Mouse (Mus musculus) spleen, embryonic (tissue): ENCODE results near the gene Psme4.
"Not testable (repeated sequence)": the region's sequence is repeated elsewhere in the genome, so short reads cannot be mapped to it uniquely, and the experiment has no call there.

Experiments used
- CTCF ChIA-PET: fragments of 350-600 bp; sonication (Branson Sonifier 250); formaldehyde crosslinking; loops from one replicate; lab custom pipeline; 2022; lab: Charles Lee

The Psme4 gene

DNA sequence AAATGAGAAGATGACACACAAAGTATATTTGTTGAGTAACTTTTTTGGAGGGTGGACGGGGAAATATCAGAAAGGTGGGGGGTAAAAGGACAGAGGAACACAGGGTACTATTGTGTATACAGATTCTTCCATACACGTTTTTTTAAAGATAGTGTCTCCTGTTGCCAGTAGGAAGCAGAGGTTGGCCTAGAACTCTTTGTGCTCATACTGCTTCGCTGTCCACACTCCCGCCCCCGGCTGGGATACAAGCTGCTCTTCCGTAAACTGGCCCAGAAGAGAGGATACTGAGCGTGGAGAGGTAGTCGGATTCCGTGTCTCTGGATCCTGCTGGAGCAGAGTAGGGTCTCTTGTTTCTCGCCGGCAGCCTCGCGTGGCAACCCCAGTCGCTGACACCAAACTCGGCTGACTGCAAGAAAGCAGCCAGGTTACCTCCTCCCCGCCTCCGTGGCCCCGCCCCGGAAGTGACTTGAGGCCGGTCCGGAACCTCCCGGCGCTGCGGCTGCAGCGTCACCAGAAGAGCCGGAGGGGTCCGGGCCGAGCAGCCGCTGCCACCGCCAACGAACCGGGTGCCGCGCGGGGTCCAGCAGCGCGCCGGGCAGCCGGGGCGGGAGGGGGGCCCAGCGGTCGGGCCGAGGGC, at the start of gene Psme4:
Gene Psme4 (plus strand): TSS at position 460 of the 637 bp plus-strand sequence.
- CTCF ChIA-PET, result no interaction called here

DNA sequence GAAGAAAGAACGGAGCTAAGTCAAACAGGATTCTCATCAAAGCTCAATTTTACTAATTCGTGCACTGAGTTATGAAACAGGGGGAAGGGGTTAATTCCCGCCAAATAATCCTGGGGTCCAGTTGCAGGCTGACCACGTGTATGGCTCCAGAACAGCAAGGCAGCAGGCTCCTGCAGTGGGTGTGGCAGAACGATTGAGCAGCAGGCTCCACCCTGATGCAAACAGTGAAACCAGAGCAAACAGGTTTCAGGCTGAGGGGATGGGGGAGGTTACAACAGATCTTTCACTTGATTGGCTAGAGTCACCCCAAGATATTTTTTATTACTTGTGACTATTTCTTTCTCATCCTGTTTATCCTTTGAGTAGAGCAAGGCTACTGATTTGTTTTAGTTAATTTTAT, 48.1 kb upstream of the Psme4 start:
- CTCF ChIA-PET, result no interaction called here

DNA sequence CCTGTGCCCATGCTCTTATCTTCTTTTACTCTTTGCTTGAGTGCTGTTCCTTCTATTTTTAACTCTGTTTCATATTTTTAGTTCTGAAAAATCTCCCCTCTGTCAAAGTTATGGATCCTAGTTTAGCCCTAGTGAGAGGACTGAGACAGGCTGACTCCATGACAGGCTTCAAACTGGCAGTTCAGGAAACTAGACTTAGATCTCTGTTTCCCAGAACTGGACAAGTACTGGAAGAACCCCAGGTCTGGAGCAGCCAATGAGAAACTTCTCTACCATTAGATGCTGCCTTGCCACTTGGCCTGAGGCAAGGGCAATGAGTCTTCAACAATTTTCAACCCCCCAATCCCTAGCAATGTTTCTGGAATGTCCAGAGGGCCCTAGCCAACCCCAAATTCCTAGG, 40.8 kb upstream of the Psme4 start:
- CTCF ChIA-PET, result interaction anchor here (0.7 kb wide), 1 partner anchor 70 kb away, joined by 3 read pairs; no protein-coding TSS in a partner anchor

DNA sequence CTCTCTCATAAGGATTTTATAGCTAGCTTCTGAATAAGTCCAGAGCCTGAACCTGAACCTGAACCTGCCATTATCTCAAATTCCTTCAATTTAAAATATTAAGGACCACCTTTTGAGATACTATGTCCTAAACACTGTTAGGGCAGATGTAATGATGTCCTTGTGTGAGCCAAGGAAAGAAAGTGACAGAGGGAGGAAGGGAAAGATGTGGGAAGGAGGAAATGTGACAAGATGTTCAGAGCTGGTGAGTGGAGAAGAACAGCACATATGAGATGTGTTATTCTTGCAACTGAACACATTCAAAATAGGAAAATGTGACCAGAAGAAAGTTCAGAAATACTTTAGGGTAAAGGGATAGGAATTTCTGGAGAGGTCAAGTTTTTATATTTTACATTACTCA, 38.1 kb upstream of the Psme4 start:
- CTCF ChIA-PET, result no interaction called here

DNA sequence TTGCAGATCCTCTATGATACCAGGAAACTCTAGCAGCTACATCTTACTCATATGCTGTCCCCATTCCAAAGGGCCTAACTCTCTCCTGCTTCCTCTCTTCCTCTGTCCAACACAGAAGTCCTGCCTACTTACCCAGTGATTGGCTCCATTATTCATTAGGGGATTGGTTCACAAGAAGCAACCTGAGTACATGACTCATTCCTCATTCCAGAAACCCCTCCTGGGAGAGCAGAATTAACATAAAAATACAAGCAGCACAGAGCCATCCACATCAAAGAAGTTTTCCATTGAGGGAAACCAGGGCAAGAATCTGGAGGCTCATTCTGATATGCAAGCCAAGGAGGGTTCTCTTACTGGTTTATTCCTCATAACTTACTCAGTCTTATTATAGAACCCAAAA, 27.5 kb upstream of the Psme4 start:
- CTCF ChIA-PET, result no interaction called here

DNA sequence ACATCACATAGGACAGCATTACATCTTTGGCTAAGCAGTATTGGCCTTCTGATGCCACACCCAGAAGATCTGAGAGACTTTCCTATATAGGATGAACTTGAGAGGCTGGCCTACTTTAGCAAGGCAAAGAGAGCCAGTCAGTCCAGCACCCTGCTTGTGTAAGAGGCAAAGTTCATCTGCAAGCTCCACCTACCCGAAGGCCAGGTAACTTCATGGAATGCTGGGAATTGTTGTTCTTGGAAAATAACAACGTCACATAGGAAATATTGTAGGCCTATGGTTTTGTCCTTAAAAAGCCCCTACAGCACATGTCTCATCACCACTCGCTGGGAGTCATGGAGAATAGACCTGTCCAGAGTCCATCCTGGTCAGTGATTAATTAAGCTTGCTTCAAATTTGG, 22.6 kb upstream of the Psme4 start:
- CTCF ChIA-PET, result no interaction called here

DNA sequence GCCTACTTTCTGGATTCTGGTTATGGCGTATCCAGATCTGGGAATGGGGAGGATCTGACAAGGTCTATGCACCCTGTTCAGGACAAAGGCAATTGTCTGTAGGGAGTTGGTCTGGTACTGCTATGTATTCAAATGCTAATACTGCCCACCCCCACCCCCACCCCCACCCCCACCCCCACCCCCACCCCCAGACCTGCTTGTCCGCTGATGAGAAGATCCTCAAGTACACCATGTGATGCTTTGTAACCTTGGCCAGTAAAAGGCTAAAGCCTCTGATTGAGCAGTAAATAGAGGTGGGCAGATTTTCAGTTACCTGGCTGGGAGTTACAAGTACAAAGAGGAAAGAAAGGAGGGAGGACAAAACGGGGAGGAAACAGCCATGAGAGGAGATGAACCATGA, 21.9 kb upstream of the Psme4 start:
- CTCF ChIA-PET, result no interaction called here

DNA sequence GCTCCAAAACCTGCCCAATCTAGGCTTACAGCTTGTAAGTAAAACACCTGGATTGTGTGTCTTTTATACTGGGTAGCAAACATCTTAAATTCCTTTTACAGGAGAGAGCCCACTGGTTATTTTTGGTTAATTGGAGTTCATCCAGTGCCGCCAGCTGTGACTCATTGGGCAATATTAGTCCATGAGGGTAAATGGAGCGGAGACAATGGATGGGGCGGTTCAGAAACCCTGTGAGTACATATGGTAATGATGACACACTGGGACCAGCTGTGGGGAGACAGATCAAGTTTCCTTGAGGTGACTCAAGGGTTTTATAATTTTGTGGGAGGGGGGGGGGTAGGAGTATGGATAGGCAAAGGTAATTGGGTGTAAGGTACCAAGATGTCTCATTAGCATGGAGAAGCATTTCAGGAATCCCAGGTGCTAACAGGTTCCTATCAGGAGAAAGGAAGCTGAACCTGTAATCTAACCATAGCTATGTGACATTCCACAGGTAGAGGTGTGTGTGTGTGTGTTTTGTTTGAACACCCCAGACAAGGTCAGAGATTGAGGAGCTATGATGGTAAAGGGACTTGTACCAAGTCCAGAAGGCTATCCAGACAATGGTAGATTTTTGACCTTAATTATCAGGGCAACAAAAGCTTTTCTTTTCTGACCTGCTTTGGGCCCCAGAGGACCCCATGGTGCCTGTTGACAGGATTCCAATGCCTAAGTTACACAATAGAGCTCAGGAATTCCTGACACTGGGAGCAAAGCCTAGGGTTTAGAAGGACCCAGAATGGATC, 21.3 kb upstream of the Psme4 start:
- CTCF ChIA-PET, result no interaction called here

DNA sequence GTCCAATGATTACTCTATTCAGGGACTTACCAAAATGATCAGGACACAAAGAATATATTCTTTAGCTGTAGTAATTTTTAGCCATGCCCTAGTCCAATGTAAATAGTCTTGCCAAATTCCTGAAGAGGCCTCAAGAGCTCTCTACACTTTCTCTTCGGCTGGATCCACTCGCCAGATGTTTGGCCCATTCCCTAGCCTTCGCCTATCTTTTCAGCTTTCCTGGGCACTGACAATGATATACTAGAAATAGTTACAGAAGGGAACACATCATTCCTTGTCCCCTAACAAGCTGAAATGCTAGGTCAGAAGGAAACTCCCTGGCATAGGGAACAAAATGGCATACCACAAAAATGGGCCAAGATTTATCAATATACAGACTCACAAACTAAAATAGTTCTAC, 18.6 kb upstream of the Psme4 start:
- CTCF ChIA-PET, result no interaction called here

DNA sequence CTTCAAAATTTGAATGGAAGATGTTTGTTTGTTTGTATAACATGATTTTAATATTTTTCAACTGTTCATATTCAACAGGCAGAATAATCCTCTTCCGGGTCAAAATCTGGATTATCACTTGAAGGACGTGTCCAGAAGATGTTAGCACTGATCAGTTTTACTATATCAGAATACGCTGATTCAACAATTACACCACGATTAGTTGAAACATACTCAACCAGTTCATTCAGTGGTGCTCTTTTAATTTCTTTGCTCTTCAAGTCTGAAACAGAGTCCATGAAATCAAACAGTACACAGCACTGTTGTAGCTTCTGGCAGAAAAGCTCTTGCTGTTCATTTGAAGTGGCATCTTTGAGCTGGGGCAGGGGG, 17.1 kb upstream of the Psme4 start:
- CTCF ChIA-PET, result not testable (repeated sequence)

DNA sequence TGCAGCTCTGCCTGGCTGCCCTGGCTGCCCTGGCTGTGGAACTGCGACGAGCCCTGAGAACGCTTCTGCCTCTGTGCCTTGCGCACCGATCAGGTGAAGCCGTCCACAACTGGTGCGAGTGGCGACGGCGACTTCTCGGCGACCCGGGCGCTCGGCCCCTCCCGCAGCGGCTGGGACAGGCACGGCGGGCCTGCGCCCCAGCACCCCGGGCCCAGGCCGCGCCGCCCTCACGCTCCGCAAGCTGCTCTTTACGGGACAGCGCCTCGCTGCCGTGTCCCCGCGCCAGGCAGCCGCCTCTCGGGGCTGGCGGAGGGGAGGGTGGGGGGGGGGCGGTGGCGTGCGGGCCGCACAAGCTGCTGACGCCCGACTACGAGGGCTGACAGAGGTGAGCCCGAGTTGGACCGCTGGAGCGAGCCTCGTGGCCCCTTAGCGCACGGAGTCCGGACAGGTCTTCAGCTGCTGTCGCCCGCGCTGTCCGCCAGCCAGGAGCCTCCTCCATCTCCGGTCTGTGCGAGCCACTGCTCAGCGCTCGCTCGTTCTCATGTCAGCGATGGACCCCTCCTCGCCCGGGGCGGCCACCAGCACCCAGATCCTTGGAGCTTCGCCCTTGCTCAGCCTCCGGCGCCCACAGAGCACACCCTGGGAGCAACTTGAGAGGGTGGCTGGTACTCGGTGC, 16.5 kb upstream of the Psme4 start:
- CTCF ChIA-PET, result no interaction called here

DNA sequence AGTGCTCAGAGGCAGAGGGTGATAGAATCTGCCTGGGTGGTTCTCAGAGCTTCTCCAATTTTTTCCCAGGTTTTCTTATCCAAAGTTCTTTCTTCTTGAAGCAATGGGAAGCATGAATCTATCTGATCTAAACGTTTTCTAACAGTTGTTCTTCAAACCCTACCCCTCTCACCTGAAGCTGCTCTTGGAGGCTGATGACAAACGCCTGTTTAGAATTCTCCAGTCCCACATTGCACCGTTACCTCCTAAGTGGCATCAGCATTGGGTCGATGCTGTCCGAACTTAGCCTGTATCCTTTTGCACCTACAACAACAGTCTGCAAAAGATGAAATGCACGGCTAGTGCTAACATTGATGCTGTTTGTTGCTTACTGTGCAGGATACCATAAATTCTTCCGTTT, 10.1 kb upstream of the Psme4 start:
- CTCF ChIA-PET, result no interaction called here

DNA sequence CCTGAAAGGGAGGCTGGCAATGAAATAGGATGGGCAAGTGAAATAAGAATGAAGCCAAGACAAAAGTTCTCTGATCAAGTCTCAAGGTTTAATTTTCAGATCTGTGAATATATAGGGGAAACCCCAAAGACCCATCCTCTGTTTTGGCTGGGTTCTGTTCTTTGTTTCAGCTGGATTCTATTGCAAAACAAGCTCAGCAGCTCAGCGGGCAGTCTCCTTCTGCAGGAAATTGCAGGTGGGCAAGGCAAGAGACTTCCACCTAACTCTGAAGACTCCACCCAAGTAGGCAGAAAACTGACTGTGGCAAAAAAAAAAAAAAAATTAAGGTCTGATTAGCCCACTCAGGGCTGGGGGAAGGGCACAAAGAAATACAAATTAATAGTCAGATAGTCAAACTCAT, 9.6 kb upstream of the Psme4 start:
- CTCF ChIA-PET, result no interaction called here

DNA sequence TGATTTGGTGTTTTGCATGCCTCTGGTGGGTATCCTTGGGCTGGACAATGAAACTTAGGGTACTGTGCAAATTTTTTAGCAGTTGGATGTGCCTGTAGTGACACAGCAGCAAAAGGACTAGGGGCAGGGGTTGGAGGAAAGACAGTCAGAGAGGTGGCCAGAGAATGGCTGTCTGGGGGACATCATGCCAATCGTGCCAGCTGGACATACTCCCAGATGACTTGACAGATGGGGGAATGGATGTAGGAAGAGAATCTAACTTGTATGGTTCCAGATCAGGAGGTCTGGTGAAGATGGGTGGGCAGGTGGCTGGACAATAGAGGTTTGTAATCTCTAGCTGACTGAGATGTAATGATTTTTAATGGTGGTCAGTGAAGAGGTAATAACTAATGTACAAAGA, 6.5 kb upstream of the Psme4 start:
- CTCF ChIA-PET, result interaction anchor here (0.6 kb wide), 1 partner anchor 220 kb away, joined by 6 read pairs; no protein-coding TSS in a partner anchor

DNA sequence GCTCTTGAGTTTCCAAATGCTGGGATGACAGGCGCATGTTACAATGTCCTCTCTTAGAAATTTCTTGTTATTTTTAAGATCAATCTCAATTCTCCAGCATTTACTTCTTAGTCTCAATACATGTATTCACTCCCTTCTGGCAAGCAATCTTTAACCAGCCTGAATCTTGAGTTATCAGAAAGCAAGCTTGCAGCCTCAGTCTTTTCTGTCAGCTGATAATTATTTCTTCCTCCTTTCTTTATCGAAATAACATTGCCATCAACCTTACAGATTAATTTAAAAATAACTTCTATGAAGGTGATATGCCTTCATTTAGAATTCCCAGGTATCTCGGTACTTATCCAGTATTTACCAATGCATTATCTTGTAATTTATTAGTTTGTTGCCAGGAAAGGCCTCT, 709 bp upstream of the Psme4 start:
- CTCF ChIA-PET, result interaction anchor here (0.7 kb wide), 1 partner anchor 1075 kb away, joined by 4 read pairs; no protein-coding TSS in a partner anchor

DNA sequence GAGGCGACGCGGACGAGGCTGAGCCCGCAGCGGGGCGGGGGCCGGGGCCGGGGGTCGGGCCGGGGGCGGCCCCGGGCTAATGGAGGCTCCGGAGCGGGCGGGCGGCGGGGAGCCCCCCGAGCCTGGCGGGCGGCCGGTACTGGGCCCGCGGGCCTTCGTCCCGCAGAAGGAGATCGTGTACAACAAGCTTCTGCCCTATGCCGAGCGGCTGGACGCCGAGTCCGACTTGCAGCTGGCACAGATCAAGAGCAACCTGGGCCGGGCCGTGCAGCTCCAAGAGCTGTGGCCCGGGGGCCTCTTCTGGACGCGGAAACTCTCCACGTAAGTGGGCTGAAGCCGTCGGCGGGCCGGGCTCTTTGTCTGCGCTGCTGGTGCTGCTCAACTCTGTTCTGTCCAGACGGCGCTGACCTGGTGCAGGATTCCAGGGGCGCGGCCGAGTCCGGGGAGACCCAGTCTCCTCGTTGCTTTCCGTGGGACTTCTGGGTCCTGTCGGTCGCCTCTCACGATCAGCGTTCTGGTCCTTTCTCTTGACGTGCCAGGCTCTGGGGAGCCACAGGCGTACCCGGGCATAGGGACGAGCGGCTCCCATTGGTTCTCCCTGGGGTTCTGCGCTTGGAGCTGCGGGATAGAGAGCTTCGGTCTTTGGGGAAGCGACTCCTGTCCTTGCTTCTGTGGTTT, 517 bp downstream of the Psme4 start:
- CTCF ChIA-PET, result interaction anchor here (0.5 kb wide), 1 partner anchor 12 kb away, joined by 3 read pairs; no protein-coding TSS in a partner anchor

DNA sequence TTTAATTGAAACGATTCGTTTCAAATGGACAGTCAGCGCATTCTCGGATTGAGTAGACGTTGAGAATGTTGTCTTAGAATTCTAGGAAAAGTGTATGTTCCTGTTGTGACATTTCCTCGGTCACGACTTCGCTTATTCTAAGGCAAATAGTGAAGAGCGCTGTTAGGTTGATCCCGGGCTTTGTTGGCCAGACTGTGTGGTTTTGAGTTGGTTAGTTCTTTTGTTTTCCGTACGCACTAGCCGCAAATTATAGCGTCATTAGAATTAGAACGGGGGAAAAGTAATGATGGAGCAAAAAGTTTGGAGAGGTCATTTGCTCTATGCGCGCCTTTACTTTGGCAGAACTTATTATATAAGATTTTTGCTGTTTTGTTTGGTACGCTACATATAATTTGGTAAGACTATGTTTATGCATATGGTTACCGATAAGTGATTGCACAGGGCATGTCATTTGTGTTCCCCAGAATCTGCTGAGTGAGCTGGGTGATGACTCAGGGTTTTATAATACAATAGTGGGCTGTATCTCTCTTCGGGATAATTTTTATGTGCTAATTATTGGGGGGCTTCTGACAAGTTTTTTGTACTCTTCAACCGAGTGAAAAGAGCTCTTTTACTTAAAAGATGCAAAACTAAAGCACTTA, 1.4 kb downstream of the Psme4 start:
- CTCF ChIA-PET, result no interaction called here

DNA sequence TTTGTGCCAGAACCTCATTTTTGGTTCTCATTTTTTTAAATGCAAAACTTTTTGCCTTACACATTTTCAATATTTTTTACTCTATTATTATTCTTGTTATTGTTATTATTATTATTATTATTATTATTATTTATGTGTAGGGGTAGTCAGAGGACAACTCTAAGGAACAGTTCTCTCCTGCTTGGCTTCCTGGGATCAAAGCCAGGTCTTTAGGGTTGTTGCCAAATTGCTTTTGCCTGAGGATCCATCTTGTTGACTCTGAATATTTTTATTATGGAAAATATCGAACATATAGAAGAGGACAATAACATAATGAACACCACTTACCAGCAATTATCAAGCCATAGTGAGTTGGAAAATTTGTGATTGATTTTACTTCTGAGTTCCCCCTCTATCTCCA, 3.1 kb downstream of the Psme4 start:
- CTCF ChIA-PET, result no interaction called here

DNA sequence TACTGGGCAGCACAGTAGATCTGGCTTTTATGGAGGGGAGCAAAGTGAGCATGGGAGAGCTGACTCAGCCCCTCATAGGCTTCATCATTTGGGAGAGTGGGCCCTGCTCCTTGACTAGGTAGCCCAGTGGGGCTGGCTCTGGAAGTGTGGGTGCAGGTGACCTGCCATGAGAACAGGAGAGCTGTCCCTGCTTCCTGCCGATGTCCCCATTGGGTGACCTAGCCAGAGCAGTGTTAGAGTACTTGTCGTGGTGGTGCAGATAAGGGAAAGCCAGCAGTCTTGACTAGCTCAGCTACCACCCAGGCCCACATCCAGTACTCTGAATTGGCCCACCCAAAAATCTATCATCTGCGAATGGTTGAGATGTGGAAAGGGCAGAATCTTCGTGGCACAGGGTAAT, 6.0 kb downstream of the Psme4 start:
- CTCF ChIA-PET, result no interaction called here

DNA sequence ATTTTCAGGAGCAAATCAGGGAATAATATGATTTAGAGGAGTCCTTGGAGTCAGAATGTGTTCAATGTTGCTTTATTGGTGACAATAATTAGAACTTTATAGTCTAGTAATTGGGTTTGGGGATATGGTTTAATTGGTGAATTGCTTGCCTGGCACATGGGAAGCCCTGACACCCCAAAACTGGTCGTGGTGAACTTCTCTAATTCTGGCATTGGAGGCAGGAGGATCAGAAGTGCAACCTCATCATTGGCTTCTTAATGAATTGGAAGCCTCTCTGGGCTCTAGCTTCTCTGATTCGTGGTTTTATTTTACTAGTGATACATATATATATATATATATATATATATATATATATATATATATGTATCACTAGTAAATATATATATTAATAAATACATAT, 9.4 kb downstream of the Psme4 start:
- CTCF ChIA-PET, result interaction anchor here (0.6 kb wide), 1 partner anchor 137 kb away, joined by 3 read pairs; no protein-coding TSS in a partner anchor

DNA sequence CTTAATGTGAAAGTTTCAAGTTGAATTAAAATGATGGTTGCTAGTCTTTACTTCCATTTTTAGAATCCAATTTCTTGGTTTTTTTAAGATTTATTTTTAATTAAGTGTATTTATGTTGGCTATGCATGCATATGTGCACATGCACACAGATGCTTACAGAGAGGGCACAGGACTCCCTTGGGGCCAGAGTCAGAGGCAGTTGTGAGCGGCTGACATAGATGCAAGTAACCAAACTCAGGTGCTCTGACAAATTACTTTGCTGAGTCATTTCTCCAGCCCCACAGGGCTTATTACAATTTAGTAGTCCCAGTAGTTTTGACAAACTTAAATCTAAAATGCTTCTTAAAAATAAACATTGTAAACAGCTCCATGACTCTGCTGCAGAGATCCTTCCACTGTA, 10.1 kb downstream of the Psme4 start:
- CTCF ChIA-PET, result no interaction called here

DNA sequence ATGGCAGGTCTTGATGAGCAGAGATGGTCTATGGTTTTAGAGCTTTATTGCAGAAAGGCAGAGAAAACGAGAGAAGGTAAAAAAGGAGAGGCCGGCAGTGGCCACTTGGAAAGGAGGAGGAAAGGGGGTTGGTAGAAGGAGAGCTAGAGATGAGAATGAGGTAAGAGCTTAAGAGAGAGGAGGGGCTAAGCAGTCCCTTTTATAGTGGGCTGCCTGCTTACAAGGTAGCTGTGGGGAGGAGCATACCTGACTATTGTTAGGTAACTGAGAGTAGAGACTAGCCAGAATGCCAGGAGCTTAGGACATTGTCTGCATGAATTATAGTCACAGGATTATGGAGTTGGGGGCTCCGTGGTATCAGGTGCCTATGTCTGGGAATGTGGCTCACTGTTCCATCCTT, 14.0 kb downstream of the Psme4 start:
- CTCF ChIA-PET, result no interaction called here
